Mouse (Mus musculus) leukemia stem cell, adult 10-12 weeks (primary cell): ENCODE results near the gene Pcgf5. TPM values are rescaled to one million over a fixed set of nuclear protein-coding genes. Genes with fewer than 3 reads are reported as not detected.

Experiments used
- polyA plus RNA-seq: library from polyadenylated mRNA; stranded (reverse); fragments of >175 nt; gene quantifications from 2 replicates; pipeline ENCODE4 v1.2.3, GENCODE M21; 2012; ENCODE audit warnings: low replicate concordance

The Pcgf5 gene
- polyA plus RNA-seq, result 2.4 and 3.2 TPM in 2 replicates

DNA sequence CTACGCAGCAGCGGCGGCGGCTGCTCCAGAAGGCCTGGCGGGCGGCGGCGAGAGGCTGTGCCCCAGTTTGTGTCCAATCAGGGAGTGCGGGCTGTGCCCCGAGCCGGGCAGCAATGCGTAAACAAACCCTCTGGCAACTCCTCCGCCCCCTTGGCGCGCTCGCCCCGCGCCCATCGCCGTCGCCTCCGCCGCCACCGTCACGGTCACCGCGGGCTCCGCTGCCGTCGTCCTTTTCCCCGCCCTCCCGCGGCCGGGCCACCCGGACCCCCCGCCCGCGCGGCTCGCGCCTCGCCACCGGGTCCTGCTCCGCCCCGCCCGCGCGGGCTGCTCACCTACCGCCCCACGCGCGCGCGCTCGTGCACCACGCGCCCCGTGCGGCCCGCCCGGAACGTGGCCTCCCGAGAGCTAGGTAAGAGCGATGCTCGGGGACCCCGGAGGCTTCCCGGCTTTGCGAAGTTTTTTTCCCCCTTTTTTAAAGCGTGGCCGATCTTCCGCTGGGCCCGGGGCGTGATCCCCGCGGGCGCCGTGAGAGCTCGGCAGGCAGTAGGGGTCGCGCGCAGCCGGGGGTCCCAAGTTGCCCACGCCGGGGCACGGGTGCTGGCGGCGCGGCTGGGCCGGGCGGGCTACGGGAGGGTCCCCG lies at the start of gene Pcgf5:
Gene Pcgf5, plus strand, starts transcription at position 149 of the 640 bp plus-strand sequence.

Other genes starting within 250 kb of the Pcgf5 start
- 0.16 TPM in 1 of 2 replicates, not detected in the other for gene Ankrd1, start 228.2 kb upstream of the Pcgf5 start, polyA plus RNA-seq
- 0.10 TPM in 1 of 2 replicates, not detected in the other for gene Hectd2, start 206.3 kb downstream of the Pcgf5 start, polyA plus RNA-seq